In the genomic region with DNA sequence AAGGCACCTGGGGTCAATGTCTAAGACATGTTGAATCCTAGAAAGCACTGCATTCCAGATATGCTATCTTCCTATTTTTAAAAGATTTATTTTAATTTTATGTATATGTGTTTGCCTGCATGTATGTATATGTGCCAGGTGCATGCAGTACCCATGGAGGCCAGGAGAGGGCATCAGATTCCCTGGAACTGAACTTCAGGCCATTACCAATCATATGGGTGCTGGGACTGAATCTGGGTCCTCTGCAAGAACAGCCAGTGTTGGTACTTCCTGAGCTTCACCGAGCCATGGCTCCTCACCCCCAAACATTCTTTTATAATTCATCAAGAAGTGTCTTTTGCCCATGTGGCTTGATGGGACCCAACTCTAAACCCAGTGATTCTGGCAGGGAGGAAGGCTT, we compare ENCODE assay signal across 21 mouse cellular contexts. TPM values are rescaled to one million over a fixed set of nuclear protein-coding genes. Genes with fewer than 3 reads are reported as not detected.
A peak's percentile ranks its signal among the peaks of the same experiment; 100 is the strongest.
DNase-seq lines count a peak whose midpoint lies in the region; ATAC-seq and TF ChIP-seq lines count a peak whose summit lies in the region.
"Had no signal": no experiment of that assay in that cellular context is flagged by ENCODE, and none has a peak within 500 bp of the region (broad histone marks: within the 10 kb centered on the region; RNA-seq: fewer than 3 reads in every experiment).

No protein-coding gene starts in this region.

- no peaks in the 10 kb centered on the region for H3K36me3 ChIP-seq in intestine, postnatal 0 days (ENCODE audit: control insufficient read depth, insufficient read depth)
- no peaks in the 10 kb centered on the region for H3K36me3 ChIP-seq in intestine, embryonic 16.5 days (ENCODE audit: control insufficient read depth, insufficient read depth, low read length)
- H3K36me3 ChIP-seq in midbrain, postnatal 0 days (ENCODE audit: insufficient read depth, low read length): no peaks in the 10 kb centered on the region
- no peaks in the 10 kb centered on the region for H3K36me3 ChIP-seq in midbrain, embryonic 15.5 days (replicated peaks)
- no peaks in the 10 kb centered on the region; the same call in 1 of the 2 replicates for H3K36me3 ChIP-seq in neural tube, embryonic 15.5 days
- H3K36me3 ChIP-seq: G1E had no signal

- peaks cover 8% of the 10 kb centered on the region for H3K27me3 ChIP-seq in intestine, postnatal 0 days (replicated peaks; ENCODE audit: control insufficient read depth, insufficient read depth, low read length)
- H3K27me3 ChIP-seq in intestine, embryonic 16.5 days (replicated peaks; ENCODE audit: control insufficient read depth, insufficient read depth, low read length): peaks cover 11% of the 10 kb centered on the region
- H3K27me3 ChIP-seq in midbrain, postnatal 0 days (ENCODE audit: insufficient read depth, low read length): peaks cover 6% of the 10 kb centered on the region; the same call in 1 of the 2 replicates
- peaks cover 8% of the 10 kb centered on the region; the same call in 1 of the 2 replicates for H3K27me3 ChIP-seq in midbrain, embryonic 15.5 days (replicated peaks)
- 0 out of 2 replicates have a peak, but pooled peaks cover 5% of the 10 kb centered on the region for H3K27me3 ChIP-seq in neural tube, embryonic 15.5 days (replicated peaks)
- H3K27me3 ChIP-seq: forebrain, embryonic 15.5 days had no signal

- H3K4me1 ChIP-seq in intestine, postnatal 0 days (replicated peaks; ENCODE audit: control insufficient read depth, insufficient read depth, low read length): no peaks in the 10 kb centered on the region
- no peaks in the 10 kb centered on the region for H3K4me1 ChIP-seq in intestine, embryonic 16.5 days (ENCODE audit: control insufficient read depth, insufficient read depth, low read length)
- H3K4me1 ChIP-seq in midbrain, postnatal 0 days (ENCODE audit: insufficient read depth, low read length): peaks cover 5% of the 10 kb centered on the region; the same call in 1 of the 2 replicates
- peaks cover 13% of the 10 kb centered on the region for H3K4me1 ChIP-seq in midbrain, embryonic 15.5 days
- peaks cover 20% of the 10 kb centered on the region for H3K4me1 ChIP-seq in neural tube, embryonic 15.5 days
- H3K4me1 ChIP-seq: megakaryocyte, embryonic 14.5 days had no signal

- DNase-seq in midbrain, postnatal 0 days (ENCODE audit: low spot score): no peak
- peak; percentile 64 for DNase-seq in R1 (ENCODE audit: low read depth, low spot score)
- DNase-seq in heart, adult 11 months: no peak
- DNase-seq: cerebellum, adult 8-10 months; heart, postnatal 10 days; kidney, postnatal 36 days; thymus, adult 18-20 months had no signal

- no peak overlapping the region for H3K4me2 ChIP-seq in intestine, postnatal 0 days (replicated peaks; ENCODE audit: low read depth)
- H3K4me2 ChIP-seq in intestine, embryonic 16.5 days (ENCODE audit: low read depth, low read length): no peak overlapping the region
- H3K4me2 ChIP-seq in midbrain, postnatal 0 days (ENCODE audit: low read depth, low read length, poor library complexity, severe bottlenecking): no peak overlapping the region
- no peak overlapping the region for H3K4me2 ChIP-seq in midbrain, embryonic 15.5 days
- H3K4me2 ChIP-seq in neural tube, embryonic 15.5 days: no peak overlapping the region
- H3K4me2 ChIP-seq: forebrain, embryonic 15.5 days; heart, embryonic 11.5 days; hindbrain, embryonic 13.5 days; limb, embryonic 13.5 days had no signal

- TF ChIP-seq CTCF in intestine, postnatal 0 days (IDR thresholded peaks at IDR 0.05; ENCODE audit: low read depth): peak; percentile 44
- peak; percentile 63 for TF ChIP-seq CTCF in midbrain, postnatal 0 days (IDR thresholded peaks at IDR 0.05)

- 96% methylated on average over 1 of the region's 1 CpGs for WGBS in intestine, postnatal 0 days
- WGBS in intestine, embryonic 16.5 days: 95% methylated on average over 1 of the region's 1 CpGs
- WGBS in midbrain, postnatal 0 days: 95% methylated on average over 1 of the region's 1 CpGs
- WGBS in midbrain, embryonic 15.5 days: 94% methylated on average over 1 of the region's 1 CpGs
- WGBS in neural tube, embryonic 15.5 days: 100% methylated on average over 1 of the region's 1 CpGs

- 0 out of 2 replicates have a peak, but pooled peaks cover 4% of the 10 kb centered on the region for H3K9me3 ChIP-seq in intestine, postnatal 0 days (ENCODE audit: control insufficient read depth)
- H3K9me3 ChIP-seq in intestine, embryonic 16.5 days (ENCODE audit: control insufficient read depth, low read length): peaks cover 8% of the 10 kb centered on the region
- no peaks in the 10 kb centered on the region for H3K9me3 ChIP-seq in midbrain, postnatal 0 days (ENCODE audit: low read length)
- H3K9me3 ChIP-seq in midbrain, embryonic 15.5 days: no peaks in the 10 kb centered on the region
- no peaks in the 10 kb centered on the region for H3K9me3 ChIP-seq in neural tube, embryonic 15.5 days (replicated peaks)
- H3K9me3 ChIP-seq: forebrain, embryonic 15.5 days had no signal

- no peak overlapping the region for H3K4me3 ChIP-seq in intestine, postnatal 0 days (ENCODE audit: low read depth, low read length)
- no peak overlapping the region for H3K4me3 ChIP-seq in intestine, embryonic 16.5 days (ENCODE audit: low read length)
- H3K4me3 ChIP-seq in midbrain, postnatal 0 days (ENCODE audit: low read depth, low read length): no peak overlapping the region
- no peak overlapping the region for H3K4me3 ChIP-seq in midbrain, embryonic 15.5 days
- H3K4me3 ChIP-seq in neural tube, embryonic 15.5 days (replicated peaks): no peak overlapping the region
- H3K4me3 ChIP-seq: erythroblast, embryonic 14.5 days; forebrain, embryonic 15.5 days; hindbrain, embryonic 13.5 days; limb, embryonic 13.5 days; megakaryocyte, embryonic 14.5 days had no signal

- no peak overlapping the region for H3K27ac ChIP-seq in intestine, postnatal 0 days (ENCODE audit: low read depth, low read length)
- no peak overlapping the region for H3K27ac ChIP-seq in intestine, embryonic 16.5 days (ENCODE audit: low read length)
- no peak overlapping the region for H3K27ac ChIP-seq in midbrain, postnatal 0 days (ENCODE audit: low read depth, low read length)
- no peak overlapping the region for H3K27ac ChIP-seq in midbrain, embryonic 15.5 days
- no peak overlapping the region for H3K27ac ChIP-seq in neural tube, embryonic 15.5 days (replicated peaks)
- H3K27ac ChIP-seq: forebrain, embryonic 15.5 days; hindbrain, embryonic 13.5 days; limb, embryonic 13.5 days had no signal

- ATAC-seq in intestine, postnatal 0 days: no peak
- no peak for ATAC-seq in intestine, embryonic 16.5 days
- no peak for ATAC-seq in midbrain, postnatal 0 days (ENCODE audit: low FRiP score)
- no peak for ATAC-seq in midbrain, embryonic 15.5 days (replicated peaks)
- no peak for ATAC-seq in neural tube, embryonic 15.5 days (ENCODE audit: low FRiP score)
- ATAC-seq: forebrain, embryonic 15.5 days had no signal

- H3K9ac ChIP-seq in intestine, postnatal 0 days (ENCODE audit: low read depth, low read length): no peak overlapping the region
- H3K9ac ChIP-seq in intestine, embryonic 16.5 days (ENCODE audit: low read depth, low read length): no peak overlapping the region
- no peak overlapping the region for H3K9ac ChIP-seq in midbrain, postnatal 0 days (replicated peaks; ENCODE audit: low read length, poor library complexity, severe bottlenecking)
- no peak overlapping the region for H3K9ac ChIP-seq in midbrain, embryonic 15.5 days
- H3K9ac ChIP-seq in neural tube, embryonic 15.5 days (replicated peaks): no peak overlapping the region
- H3K9ac ChIP-seq: forebrain, embryonic 15.5 days; hindbrain, embryonic 13.5 days; limb, embryonic 13.5 days had no signal

RNA-seq across cellular contexts. Expression of gene Cdh4, which starts 6.8 kb away (rescaled TPM):
- 2.4 and 3.0 TPM in 2 replicates for polyA plus RNA-seq in intestine, postnatal 0 days (2015; fragmentation: Nextera tagmentation; extraction: Ambion mirVana)
- polyA plus RNA-seq in intestine, embryonic 16.5 days (2015; fragmentation: Nextera tagmentation; extraction: Ambion mirVana): 2.2 and 3.2 TPM in 2 replicates
- 86.6 and 93.6 TPM in 2 replicates for total RNA-seq in midbrain, postnatal 0 days (2014; rRNA removed)
- polyA plus RNA-seq in midbrain, postnatal 0 days (2015; fragmentation: Nextera tagmentation; extraction: Ambion mirVana): 63.8 and 64.9 TPM in 2 replicates
- 58.8 and 63.9 TPM in 2 replicates for polyA plus RNA-seq in midbrain, embryonic 15.5 days (2015; fragmentation: Nextera tagmentation; extraction: Ambion mirVana)
- polyA plus RNA-seq in neural tube, embryonic 15.5 days (2015; fragmentation: Nextera tagmentation; extraction: Ambion mirVana): 39.6 TPM in 2 replicates
- total RNA-seq: common myeloid progenitor, adult 5-6 weeks; monocyte, adult 5-6 weeks had no signal
- polyA plus RNA-seq: C2C12; erythroblast, embryonic 14.5 days; G1E had no signal
